Mouse (Mus musculus) bone marrow macrophage, adult 2 months (primary cell): ENCODE results near the gene Usp29.

ENCODE experiments used
- CTCF ChIP-seq: IDR thresholded peaks from 2 replicates; pipeline ENCODE4 v1.5.1; 2012; ENCODE audit warnings: low read depth, mild to moderate bottlenecking, low read length, moderate library complexity
- POLR2A ChIP-seq: IDR thresholded peaks from 2 replicates; pipeline ENCODE4 v1.6.1; 2012; ENCODE audit warnings: mild to moderate bottlenecking, low read depth, low read length, borderline replicate concordance

DNA sequence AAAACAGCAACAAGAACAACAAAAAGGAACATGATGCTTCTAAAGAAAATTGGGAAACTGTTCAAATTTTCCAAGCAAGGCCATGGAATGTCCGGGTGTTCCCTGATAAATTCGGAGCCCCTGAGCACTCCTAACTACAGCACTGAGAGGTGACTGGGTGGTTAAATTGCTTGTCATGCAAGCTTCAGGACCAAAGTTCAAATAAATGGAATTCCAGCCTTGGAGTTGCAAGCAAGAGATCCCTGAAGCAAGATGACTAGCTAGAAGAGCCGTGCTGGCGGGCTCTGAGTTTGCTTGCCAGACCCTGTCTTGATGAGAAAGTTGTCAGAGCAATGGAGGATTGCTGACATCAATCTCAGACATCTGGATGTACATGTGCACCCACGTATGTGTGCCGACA lies 71.3 kb downstream of the Usp29 start:
- no peak for TF ChIP-seq CTCF
- no peak for TF ChIP-seq POLR2A
